Mouse (Mus musculus): Measurements from ENCODE around the gene Shmt2.

- TF ChIP-seq CTCF (IDR thresholded peaks at IDR 0.05; ENCODE audit: low read depth): no peak
- TF ChIP-seq EP300 (IDR thresholded peaks at IDR 0.05; ENCODE audit: low read depth): no peak
These were observed 5.5 kb downstream of the Shmt2 start for GRCm38 (mm10) chr10:127516576-127517260.

All from heart, postnatal 0 days (tissue).